Mouse (Mus musculus) embryonic facial prominence, embryonic 10.5 days (tissue): ENCODE data around the gene Nup205. TPM values are rescaled to one million over a fixed set of nuclear protein-coding genes. Genes with fewer than 3 reads are reported as not detected.

ENCODE experiments used
- DNase-seq: peaks from one replicate; pipeline ENCODE4 v3.0.0-alpha.2; 2017; ENCODE audit warnings: low spot score
- H3K27ac ChIP-seq: fragments of 300-500 bp; sonication (generic); replicated peaks from 2 replicates; pipeline ENCODE4 v1.5.1; 2016; ENCODE audit warnings: mild to moderate bottlenecking
- H3K27me3 ChIP-seq: fragments of 300-500 bp; sonication (generic); replicated peaks from 2 replicates; pipeline ENCODE4 v1.6.1; 2016; ENCODE audit warnings: low read depth, mild to moderate bottlenecking; ENCODE audit not compliant: poor library complexity, severe bottlenecking
- H3K36me3 ChIP-seq: fragments of 300-500 bp; sonication (generic); replicated peaks from 2 replicates; pipeline ENCODE4 v1.6.1; 2016; ENCODE audit warnings: mild to moderate bottlenecking, moderate library complexity
- H3K4me1 ChIP-seq: fragments of 300-500 bp; sonication (generic); 2 replicates; pipeline ENCODE4 v1.6.1; 2016
- H3K4me3 ChIP-seq: fragments of 300-500 bp; sonication (generic); 2 replicates; pipeline ENCODE4 v1.5.1; 2016; ENCODE audit warnings: mild to moderate bottlenecking, moderate library complexity
- H3K9me3 ChIP-seq: fragments of 300-500 bp; sonication (generic); 2 replicates; pipeline ENCODE4 v1.6.1; 2016; ENCODE audit warnings: mild to moderate bottlenecking
- WGBS: fragments of 180-500 bp; shearing (Covaris S2); methylation state at CpG from one replicate; pipeline ENCODE4 v1.1.7; 2016; 5-methylcytosine and 5-hydroxymethylcytosine counted together
- polyA plus RNA-seq: library from polyadenylated mRNA; unstranded; fragments of >200 nt; fragmentation: Nextera tagmentation; extraction: Ambion mirVana; gene quantifications from 2 replicates; pipeline ENCODE4 v1.2.1, GENCODE M21; 2016

The Nup205 gene
- polyA plus RNA-seq, 1 experiment from 2014 or later: 55.4 TPM

GRCm38 (mm10) chr6:35271868-35272765, 94.9 kb downstream of the Nup205 start:
- Histone ChIP-seq H3K27me3 (no peaks in the 10 kb centered on the region), H3K27ac (no peak overlapping the region), H3K4me3 (no peak overlapping the region), H3K36me3 (no peaks in the 10 kb centered on the region), H3K9me3 (no peaks in the 10 kb centered on the region; the same call in 1 of the 2 replicates), H3K4me1 (no peaks in the 10 kb centered on the region)
- DNase-seq: no peak
- WGBS: 87% methylated on average over 20 of the region's 20 CpGs

- Histone ChIP-seq H3K27ac (no peak overlapping the region), H3K27me3 (no peaks in the 10 kb centered on the region), H3K4me1 (peaks cover 6% of the 10 kb centered on the region), H3K9me3 (no peaks in the 10 kb centered on the region; the same call in 1 of the 2 replicates), H3K36me3 (no peaks in the 10 kb centered on the region), H3K4me3 (no peak overlapping the region)
- DNase-seq: no peak
- WGBS: 79% methylated on average over 11 of the region's 11 CpGs
Observed at GRCm38 (mm10) chr6:35273391-35274082, 96.3 kb downstream of the Nup205 start.

- Histone ChIP-seq H3K9me3 (no peaks in the 10 kb centered on the region), H3K27ac (peak overlapping the region; percentile 11; the same call in 1 of the 2 replicates), H3K36me3 (no peaks in the 10 kb centered on the region), H3K4me1 (peaks cover 6% of the 10 kb centered on the region), H3K4me3 (no peak overlapping the region), H3K27me3 (no peaks in the 10 kb centered on the region)
- DNase-seq: no peak
- WGBS: 72% methylated on average over 10 of the region's 10 CpGs
Observed at GRCm38 (mm10) chr6:35277903-35278587, 100.8 kb downstream of the Nup205 start.

GRCm38 (mm10) chr6:35279306-35279705, 102.1 kb downstream of the Nup205 start:
- Histone ChIP-seq H3K4me1 (peaks cover 6% of the 10 kb centered on the region), H3K36me3 (no peaks in the 10 kb centered on the region), H3K27me3 (no peaks in the 10 kb centered on the region), H3K9me3 (no peaks in the 10 kb centered on the region), H3K27ac (no peak overlapping the region), H3K4me3 (no peak overlapping the region)
- DNase-seq: no peak
- WGBS: 77% methylated on average over 10 of the region's 10 CpGs

- DNase-seq: no peak
- peak overlapping the region; percentile 57 for H3K27ac ChIP-seq
Observed at GRCm38 (mm10) chr6:35288114-35288761, 111.0 kb downstream of the Nup205 start.

GRCm38 (mm10) chr6:35288920-35289319, 111.7 kb downstream of the Nup205 start:
- DNase-seq: peak; percentile 16
- Histone ChIP-seq H3K4me1 (peaks cover 14% of the 10 kb centered on the region), H3K36me3 (no peaks in the 10 kb centered on the region), H3K9me3 (no peaks in the 10 kb centered on the region), H3K27ac (peak overlapping the region; percentile 57), H3K4me3 (no peak overlapping the region), H3K27me3 (no peaks in the 10 kb centered on the region)
- WGBS: 24% methylated on average over 7 of the region's 7 CpGs

More at GRCm38 (mm10) chr6:35288114-35288761, 111.0 kb downstream of the Nup205 start:
- WGBS: 76% methylated on average over 11 of the region's 11 CpGs
- Histone ChIP-seq H3K27me3 (no peaks in the 10 kb centered on the region), H3K36me3 (no peaks in the 10 kb centered on the region), H3K4me3 (no peak overlapping the region), H3K4me1 (peaks cover 14% of the 10 kb centered on the region), H3K9me3 (no peaks in the 10 kb centered on the region)

- H3K27me3 ChIP-seq: no peaks in the 10 kb centered on the region
- no peak overlapping the region for H3K27ac ChIP-seq
- H3K4me1 ChIP-seq: peaks cover 14% of the 10 kb centered on the region
- DNase-seq: no peak
- no peaks in the 10 kb centered on the region for H3K9me3 ChIP-seq
- H3K4me3 ChIP-seq: no peak overlapping the region
- WGBS: 92% methylated on average over 8 of the region's 8 CpGs
- H3K36me3 ChIP-seq: no peaks in the 10 kb centered on the region
Observed at GRCm38 (mm10) chr6:35289676-35290075, 112.5 kb downstream of the Nup205 start.

- Histone ChIP-seq H3K4me1 (0 out of 2 replicates have a peak, but pooled peaks cover 4% of the 10 kb centered on the region), H3K27ac (no peak overlapping the region), H3K27me3 (no peaks in the 10 kb centered on the region), H3K4me3 (no peak overlapping the region), H3K36me3 (no peaks in the 10 kb centered on the region), H3K9me3 (no peaks in the 10 kb centered on the region)
- WGBS: 93% methylated on average over 2 of the region's 2 CpGs
- DNase-seq: no peak
Observed at GRCm38 (mm10) chr6:35294964-35295363, 117.7 kb downstream of the Nup205 start.

GRCm38 (mm10) chr6:35297001-35297400, 119.8 kb downstream of the Nup205 start:
- Histone ChIP-seq H3K36me3 (no peaks in the 10 kb centered on the region), H3K27ac (no peak overlapping the region), H3K4me3 (no peak overlapping the region), H3K27me3 (no peaks in the 10 kb centered on the region), H3K9me3 (no peaks in the 10 kb centered on the region), H3K4me1 (0 out of 2 replicates have a peak, but pooled peaks cover 4% of the 10 kb centered on the region)
- WGBS: 57% methylated on average over 2 of the region's 2 CpGs
- DNase-seq: no peak

Other genes with a start within 250 kb of the Nup205 start
- gene Slc23a4, start 189.0 kb upstream of the Nup205 start, polyA plus RNA-seq: 0.20 and 0.55 TPM in 2 replicates
- 29.1 and 30.1 TPM in 2 replicates for gene Cnot4, start 43.7 kb upstream of the Nup205 start, polyA plus RNA-seq
- 0.50 and 0.57 TPM in 2 replicates for gene Slc13a4, start 130.7 kb downstream of the Nup205 start, polyA plus RNA-seq
- gene Fam180a, start 148.7 kb downstream of the Nup205 start, polyA plus RNA-seq: not detected in 2 replicates